Mouse (Mus musculus): Measurements from ENCODE around the gene Wwc2. TPM values are rescaled to one million over a fixed set of nuclear protein-coding genes. Genes with fewer than 3 reads are reported as not detected.

Wwc2 gene
- polyA plus RNA-seq, 1 experiment = 8.7 TPM

DNA sequence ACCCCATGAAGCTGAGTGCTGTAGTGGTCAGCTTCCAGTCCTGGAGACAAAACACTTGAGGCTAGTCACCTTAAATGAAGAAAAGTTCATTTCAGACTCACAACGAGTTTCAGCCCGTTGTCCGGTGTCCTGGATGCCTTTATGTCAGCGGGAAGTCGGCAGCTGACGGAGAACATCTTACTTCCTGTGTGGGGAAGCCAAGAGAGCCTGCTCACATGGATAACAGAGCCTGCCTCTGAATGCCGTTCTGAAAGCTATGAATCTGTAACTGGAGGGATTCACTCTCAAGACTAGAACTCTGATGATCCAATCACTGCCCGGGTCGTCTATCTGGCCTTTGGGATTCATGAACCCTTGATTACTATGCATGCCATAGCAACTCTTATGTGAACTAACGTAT is 21.1 kb upstream of the Wwc2 start:
- TF ChIP-seq CTCF (IDR thresholded peaks at IDR 0.05; ENCODE audit: low read depth, low read length) (no peak), POLR2A (IDR thresholded peaks at IDR 0.05; ENCODE audit: borderline replicate concordance, low read depth, low read length) (no peak)
- H3K4me3 ChIP-seq (ENCODE audit: insufficient read depth, low read length) = no peak overlapping the region
- H3K4me1 ChIP-seq (ENCODE audit: control insufficient read depth, insufficient read depth, low read length) = no peaks in the 10 kb centered on the region
- no peak overlapping the region for H3K27ac ChIP-seq (ENCODE audit: insufficient read depth, low read depth, low read length)

- Histone ChIP-seq H3K4me1 (ENCODE audit: control insufficient read depth, insufficient read depth, low read length) (no peaks in the 10 kb centered on the region), H3K27ac (ENCODE audit: insufficient read depth, low read depth, low read length) (no peak overlapping the region), H3K4me3 (ENCODE audit: insufficient read depth, low read length) (no peak overlapping the region)
- no peak for TF ChIP-seq POLR2A (IDR thresholded peaks at IDR 0.05; ENCODE audit: borderline replicate concordance, low read depth, low read length)
- TF ChIP-seq CTCF (IDR thresholded peaks at IDR 0.05; ENCODE audit: low read depth, low read length) = no peak
Measured at GRCm38 (mm10) chr8:48010977-48011376, 20.3 kb upstream of the Wwc2 start.

GRCm38 (mm10) chr8:48009399-48009798 is 18.7 kb upstream of the Wwc2 start:
- H3K27ac ChIP-seq (ENCODE audit: insufficient read depth, low read depth, low read length) = no peak overlapping the region
- H3K4me1 ChIP-seq (ENCODE audit: control insufficient read depth, insufficient read depth, low read length) = no peaks in the 10 kb centered on the region
- TF ChIP-seq CTCF (IDR thresholded peaks at IDR 0.05; ENCODE audit: low read depth, low read length) = no peak
- no peak for TF ChIP-seq POLR2A (IDR thresholded peaks at IDR 0.05; ENCODE audit: borderline replicate concordance, low read depth, low read length)
- no peak overlapping the region for H3K4me3 ChIP-seq (ENCODE audit: insufficient read depth, low read length)

- H3K4me3 ChIP-seq (ENCODE audit: insufficient read depth, low read length) = no peak overlapping the region
Measured at GRCm38 (mm10) chr8:48008936-48009335, 18.2 kb upstream of the Wwc2 start.

GRCm38 (mm10) chr8:48006869-48007268 is 16.1 kb upstream of the Wwc2 start:
- Histone ChIP-seq H3K4me1 (ENCODE audit: control insufficient read depth, insufficient read depth, low read length) (no peaks in the 10 kb centered on the region), H3K4me3 (ENCODE audit: insufficient read depth, low read length) (no peak overlapping the region), H3K27ac (ENCODE audit: insufficient read depth, low read depth, low read length) (no peak overlapping the region)
- TF ChIP-seq CTCF (IDR thresholded peaks at IDR 0.05; ENCODE audit: low read depth, low read length) = no peak
- TF ChIP-seq POLR2A (IDR thresholded peaks at IDR 0.05; ENCODE audit: borderline replicate concordance, low read depth, low read length) = no peak

More at GRCm38 (mm10) chr8:48008936-48009335, 18.2 kb upstream of the Wwc2 start:
- H3K27ac ChIP-seq (ENCODE audit: insufficient read depth, low read depth, low read length) = no peak overlapping the region
- TF ChIP-seq POLR2A (IDR thresholded peaks at IDR 0.05; ENCODE audit: borderline replicate concordance, low read depth, low read length) (no peak), CTCF (IDR thresholded peaks at IDR 0.05; ENCODE audit: low read depth, low read length) (no peak)
- H3K4me1 ChIP-seq (ENCODE audit: control insufficient read depth, insufficient read depth, low read length) = no peaks in the 10 kb centered on the region

GRCm38 (mm10) chr8:48002551-48002950 is 11.8 kb upstream of the Wwc2 start:
- Histone ChIP-seq H3K4me3 (ENCODE audit: insufficient read depth, low read length) (no peak overlapping the region), H3K4me1 (ENCODE audit: control insufficient read depth, insufficient read depth, low read length) (no peaks in the 10 kb centered on the region), H3K27ac (ENCODE audit: insufficient read depth, low read depth, low read length) (no peak overlapping the region)
- TF ChIP-seq POLR2A (IDR thresholded peaks at IDR 0.05; ENCODE audit: borderline replicate concordance, low read depth, low read length) (no peak), CTCF (IDR thresholded peaks at IDR 0.05; ENCODE audit: low read depth, low read length) (no peak)

GRCm38 (mm10) chr8:48001395-48001794 is 10.7 kb upstream of the Wwc2 start:
- no peak overlapping the region for H3K27ac ChIP-seq (ENCODE audit: insufficient read depth, low read depth, low read length)
- H3K4me3 ChIP-seq (ENCODE audit: insufficient read depth, low read length) = no peak overlapping the region
- no peaks in the 10 kb centered on the region for H3K4me1 ChIP-seq (ENCODE audit: control insufficient read depth, insufficient read depth, low read length)
- TF ChIP-seq CTCF (IDR thresholded peaks at IDR 0.05; ENCODE audit: low read depth, low read length) (no peak), POLR2A (IDR thresholded peaks at IDR 0.05; ENCODE audit: borderline replicate concordance, low read depth, low read length) (no peak)

GRCm38 (mm10) chr8:47996712-47997111 is 6.0 kb upstream of the Wwc2 start:
- no peak for TF ChIP-seq CTCF (IDR thresholded peaks at IDR 0.05; ENCODE audit: low read depth, low read length)
- no peak overlapping the region for H3K4me3 ChIP-seq (ENCODE audit: insufficient read depth, low read length)
- H3K4me1 ChIP-seq (ENCODE audit: control insufficient read depth, insufficient read depth, low read length) = no peaks in the 10 kb centered on the region
- no peak overlapping the region for H3K27ac ChIP-seq (ENCODE audit: insufficient read depth, low read depth, low read length)

DNA sequence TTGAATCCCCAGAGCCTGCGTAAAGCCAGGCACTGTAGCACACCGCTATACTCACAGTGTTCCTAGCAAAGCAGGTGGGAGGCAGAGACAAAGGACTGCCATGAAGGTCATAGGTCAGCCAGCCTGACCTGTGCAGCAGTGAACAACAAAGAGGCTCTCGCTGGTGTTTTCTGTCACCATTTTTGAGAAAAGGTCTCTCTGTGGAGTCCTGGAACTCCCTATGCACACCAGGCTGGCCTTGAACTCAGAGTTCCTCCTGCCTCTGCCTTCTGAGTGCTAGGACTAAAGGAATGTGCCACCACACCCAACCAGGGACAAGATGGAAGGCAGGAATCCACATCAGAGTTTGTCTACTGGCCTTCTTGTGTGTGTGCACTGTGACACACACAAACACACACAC is 5.4 kb upstream of the Wwc2 start:
- H3K4me3 ChIP-seq (ENCODE audit: insufficient read depth, low read length) = no peak overlapping the region
- no peaks in the 10 kb centered on the region for H3K4me1 ChIP-seq (ENCODE audit: control insufficient read depth, insufficient read depth, low read length)
- no peak for TF ChIP-seq CTCF (IDR thresholded peaks at IDR 0.05; ENCODE audit: low read depth, low read length)
- no peak for TF ChIP-seq POLR2A (IDR thresholded peaks at IDR 0.05; ENCODE audit: borderline replicate concordance, low read depth, low read length)
- H3K27ac ChIP-seq (ENCODE audit: insufficient read depth, low read depth, low read length) = no peak overlapping the region

DNA sequence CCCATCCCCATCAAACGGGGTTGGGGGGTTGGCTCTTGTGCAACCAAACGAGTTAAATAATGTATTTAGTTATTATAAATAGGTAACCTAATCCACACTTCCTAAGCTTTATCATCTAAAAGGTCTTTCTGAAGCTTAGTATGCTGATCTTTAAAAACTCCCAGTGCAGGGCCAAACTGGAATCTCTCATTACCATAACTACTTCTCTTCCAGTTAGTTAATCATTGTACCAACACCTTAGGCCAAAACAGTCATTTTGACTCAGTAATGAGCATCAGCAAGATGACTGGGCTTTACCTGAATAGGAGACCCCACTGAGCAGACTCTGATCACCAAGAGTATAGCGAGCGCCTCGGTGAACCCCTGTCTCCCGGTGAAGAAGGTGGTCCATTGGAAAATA is 4.7 kb upstream of the Wwc2 start:
- Histone ChIP-seq H3K4me1 (ENCODE audit: control insufficient read depth, insufficient read depth, low read length) (no peaks in the 10 kb centered on the region), H3K27ac (ENCODE audit: insufficient read depth, low read depth, low read length) (no peak overlapping the region), H3K4me3 (ENCODE audit: insufficient read depth, low read length) (no peak overlapping the region)
- no peak for TF ChIP-seq POLR2A (IDR thresholded peaks at IDR 0.05; ENCODE audit: borderline replicate concordance, low read depth, low read length)

DNA sequence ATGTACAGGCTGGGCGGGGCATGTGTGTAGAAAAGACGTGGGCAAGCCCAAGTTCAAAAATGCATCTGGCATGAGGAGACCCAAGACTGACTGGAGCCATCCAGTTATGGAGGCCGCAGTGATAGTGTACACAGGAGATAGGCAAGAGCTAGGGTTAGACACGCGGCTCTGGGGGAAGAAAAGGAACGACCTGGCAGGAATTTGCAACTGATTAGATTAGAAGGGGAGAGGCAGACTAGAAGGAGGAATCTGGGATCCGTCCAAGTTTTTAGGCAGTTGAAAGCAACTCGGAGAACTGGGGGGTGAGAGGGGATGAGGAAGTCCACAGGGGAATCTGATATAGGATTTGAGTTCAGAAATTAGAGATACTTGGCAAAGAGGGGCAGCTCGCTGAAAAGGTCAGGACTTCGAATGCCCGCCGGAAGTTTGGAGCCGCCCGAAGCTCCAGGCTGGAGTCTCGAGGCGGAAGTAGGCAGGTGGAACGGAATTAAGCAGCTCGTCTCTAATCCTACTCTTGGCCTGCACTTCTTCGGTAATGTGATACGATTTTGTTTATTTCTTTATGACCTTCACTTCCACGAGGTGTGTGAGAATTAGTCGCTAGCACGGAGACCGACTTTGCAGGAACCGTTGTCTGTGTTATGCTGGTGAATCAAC is 4.0 kb upstream of the Wwc2 start:
- no peaks in the 10 kb centered on the region for H3K4me1 ChIP-seq (ENCODE audit: control insufficient read depth, insufficient read depth, low read length)
- no peak overlapping the region for H3K27ac ChIP-seq (ENCODE audit: insufficient read depth, low read depth, low read length)
- TF ChIP-seq POLR2A (IDR thresholded peaks at IDR 0.05; ENCODE audit: borderline replicate concordance, low read depth, low read length) (no peak), CTCF (IDR thresholded peaks at IDR 0.05; ENCODE audit: low read depth, low read length) (no peak)
- H3K4me3 ChIP-seq (ENCODE audit: insufficient read depth, low read length) = no peak overlapping the region
